Mouse (Mus musculus): ENCODE measurements around the gene Ppp6c. TPM values are rescaled to one million over a fixed set of nuclear protein-coding genes. Genes with fewer than 3 reads are reported as not detected.
A peak's percentile ranks its signal among the peaks of the same experiment; 100 is the strongest.

The Ppp6c gene
- polyA plus RNA-seq, 2 experiments, result 21.9 to 53.0 TPM

DNA sequence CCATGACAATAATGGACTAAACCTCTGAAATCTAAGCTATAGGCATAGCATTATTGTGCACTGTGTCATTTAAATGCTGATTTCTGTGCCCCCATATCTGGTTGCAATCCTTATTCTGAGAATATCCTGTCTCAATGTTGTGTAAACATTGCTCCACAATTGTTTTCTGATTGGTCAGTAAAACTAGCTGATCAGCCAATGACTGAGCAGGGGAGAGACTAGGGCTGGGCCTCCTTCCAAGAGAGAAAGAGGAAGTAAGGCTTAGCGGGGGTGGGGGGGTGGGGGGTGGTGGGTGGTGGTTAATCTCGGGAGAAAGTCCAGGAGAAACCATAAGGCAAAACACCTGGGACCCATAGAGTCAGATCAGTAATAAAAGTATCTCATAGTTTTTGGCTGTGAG lies 78.2 kb downstream of the Ppp6c start:
- no peak overlapping the region for H3K27ac ChIP-seq
- H3K9me3 ChIP-seq (ENCODE audit: control insufficient read depth, low read length), result no peaks in the 10 kb centered on the region
- peak; percentile 59; the same call in 1 of the 2 replicates for ATAC-seq (ENCODE audit: insufficient read depth)
- TF ChIP-seq CTCF (IDR thresholded peaks at IDR 0.05; ENCODE audit: low read depth) (no peak), EP300 (IDR thresholded peaks at IDR 0.05; ENCODE audit: low read depth) (no peak)
- H3K9ac ChIP-seq (replicated peaks), result no peak overlapping the region
- no peaks in the 10 kb centered on the region for H3K4me1 ChIP-seq (replicated peaks; ENCODE audit: control insufficient read depth in 2 of 2, insufficient read depth in 2 of 2, low read length in 1 of 2)
- 8% methylated on average over 2 of the region's 2 CpGs for WGBS (ENCODE audit: insufficient replicate concordance)
- no peaks in the 10 kb centered on the region for H3K36me3 ChIP-seq (replicated peaks; ENCODE audit: control insufficient read depth, insufficient read depth, low read depth)
- H3K27me3 ChIP-seq (ENCODE audit: control insufficient read depth, insufficient read depth, low read length), result no peaks in the 10 kb centered on the region
- no peak for DNase-seq (ENCODE audit: low read depth in 3 of 3, low spot score in 3 of 3)
- no peak overlapping the region for H3K4me3 ChIP-seq (ENCODE audit: insufficient read depth in 1 of 2, low read depth in 2 of 2, low read length in 2 of 2)
- H3K4me2 ChIP-seq (ENCODE audit: low read depth), result no peak overlapping the region

DNA sequence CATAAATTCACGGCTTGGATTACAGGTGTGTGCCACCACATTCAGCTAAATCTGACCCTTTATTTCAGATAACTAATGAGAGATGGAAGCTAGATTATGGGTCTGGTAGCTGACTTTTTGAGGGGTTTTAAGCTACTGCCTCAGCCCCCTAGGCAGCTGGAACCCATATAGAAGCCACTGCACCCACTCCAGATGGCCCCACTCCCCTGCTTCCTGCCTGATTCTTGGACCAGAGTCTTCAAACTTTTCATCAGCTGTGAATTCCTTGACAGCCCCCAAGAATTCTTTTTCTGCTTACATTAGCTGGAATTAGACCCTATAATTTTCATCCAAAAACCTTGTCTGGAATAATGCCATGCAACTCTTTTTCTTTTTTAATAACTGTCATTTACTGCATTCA lies 79.8 kb downstream of the Ppp6c start:
- Histone ChIP-seq H3K4me3 (ENCODE audit: insufficient read depth in 1 of 2, low read depth in 2 of 2, low read length in 2 of 2) (no peak overlapping the region), H3K9ac (replicated peaks) (no peak overlapping the region), H3K4me1 (replicated peaks; ENCODE audit: control insufficient read depth in 2 of 2, insufficient read depth in 2 of 2, low read length in 1 of 2) (no peaks in the 10 kb centered on the region), H3K36me3 (replicated peaks; ENCODE audit: control insufficient read depth, insufficient read depth, low read depth) (no peaks in the 10 kb centered on the region), H3K27me3 (ENCODE audit: control insufficient read depth, insufficient read depth, low read length) (no peaks in the 10 kb centered on the region), H3K9me3 (ENCODE audit: control insufficient read depth, low read length) (no peaks in the 10 kb centered on the region), H3K4me2 (ENCODE audit: low read depth) (no peak overlapping the region), H3K27ac (no peak overlapping the region)
- WGBS (ENCODE audit: insufficient replicate concordance), result 67% methylated on average over 1 of the region's 1 CpGs
- ATAC-seq (ENCODE audit: insufficient read depth), result no peak
- DNase-seq (ENCODE audit: low read depth in 3 of 3, low spot score in 3 of 3), result no peak
- TF ChIP-seq CTCF (IDR thresholded peaks at IDR 0.05; ENCODE audit: low read depth) (no peak), EP300 (IDR thresholded peaks at IDR 0.05; ENCODE audit: low read depth) (no peak)

Other genes starting within 250 kb of the Ppp6c start
- gene Wdr38, start 229.0 kb downstream of the Ppp6c start, polyA plus RNA-seq (2012; rRNA removed), result 0.29 and 0.42 TPM in 2 replicates
- gene Wdr38, start 229.0 kb downstream of the Ppp6c start, polyA plus RNA-seq (2014; fragmentation: Nextera tagmentation; extraction: Ambion mirVana), result 0.29 and 0.58 TPM in 2 replicates
- gene Arpc5l, start 221.1 kb downstream of the Ppp6c start, polyA plus RNA-seq (2012; rRNA removed), result 14.9 and 29.8 TPM in 2 replicates
- 54.1 and 55.5 TPM in 2 replicates for gene Arpc5l, start 221.1 kb downstream of the Ppp6c start, polyA plus RNA-seq (2014; fragmentation: Nextera tagmentation; extraction: Ambion mirVana)
- gene Rpl35, start 220.8 kb downstream of the Ppp6c start, polyA plus RNA-seq (2012; rRNA removed), result 286 and 465 TPM in 2 replicates
- gene Rpl35, start 220.8 kb downstream of the Ppp6c start, polyA plus RNA-seq (2014; fragmentation: Nextera tagmentation; extraction: Ambion mirVana), result 699 and 714 TPM in 2 replicates
- 5.9 and 9.0 TPM in 2 replicates for gene Golga1, start 160.9 kb downstream of the Ppp6c start, polyA plus RNA-seq (2012; rRNA removed)
- gene Golga1, start 160.9 kb downstream of the Ppp6c start, polyA plus RNA-seq (2014; fragmentation: Nextera tagmentation; extraction: Ambion mirVana), result 9.1 and 9.5 TPM in 2 replicates
- 0.77 and 1.1 TPM in 2 replicates for gene Scai, start 35.7 kb downstream of the Ppp6c start, polyA plus RNA-seq (2012; rRNA removed)
- 0.98 and 1.7 TPM in 2 replicates for gene Scai, start 35.7 kb downstream of the Ppp6c start, polyA plus RNA-seq (2014; fragmentation: Nextera tagmentation; extraction: Ambion mirVana)